Mouse (Mus musculus): ENCODE data around the gene Gtsf1l. TPM values are rescaled to one million over a fixed set of nuclear protein-coding genes. Genes with fewer than 3 reads are reported as not detected.

The Gtsf1l gene
- polyA plus RNA-seq, 1 experiment from 2014 or later, result not detected

GRCm38 (mm10) chr2:163051691-163052090 is 36.0 kb downstream of the Gtsf1l start:
- H3K4me1 ChIP-seq (replicated peaks; ENCODE audit: insufficient read depth, low read length), result no peaks in the 10 kb centered on the region
- H3K36me3 ChIP-seq (ENCODE audit: insufficient read depth, low read length), result peaks cover 1% of the 10 kb centered on the region; the same call in 1 of the 2 replicates
- DNase-seq (ENCODE audit: low spot score), result no peak
- no peaks in the 10 kb centered on the region for H3K9me3 ChIP-seq (replicated peaks; ENCODE audit: low read length)
- whole genome bisulfite sequencing, result 74% methylated on average over 1 of the region's 1 CpGs
- no peak for TF ChIP-seq CTCF (IDR thresholded peaks at IDR 0.05; ENCODE audit: low read depth)
- ATAC-seq (replicated peaks; ENCODE audit: low FRiP score, low read depth), result no peak
- no peak overlapping the region for H3K4me3 ChIP-seq (replicated peaks; ENCODE audit: low read depth, low read length)
- H3K27me3 ChIP-seq (ENCODE audit: insufficient read depth, low read length), result no peaks in the 10 kb centered on the region
- no peak overlapping the region for H3K4me2 ChIP-seq (ENCODE audit: low read length)
- H3K9ac ChIP-seq (ENCODE audit: low read depth, low read length), result no peak overlapping the region
- no peak overlapping the region for H3K27ac ChIP-seq

DNA sequence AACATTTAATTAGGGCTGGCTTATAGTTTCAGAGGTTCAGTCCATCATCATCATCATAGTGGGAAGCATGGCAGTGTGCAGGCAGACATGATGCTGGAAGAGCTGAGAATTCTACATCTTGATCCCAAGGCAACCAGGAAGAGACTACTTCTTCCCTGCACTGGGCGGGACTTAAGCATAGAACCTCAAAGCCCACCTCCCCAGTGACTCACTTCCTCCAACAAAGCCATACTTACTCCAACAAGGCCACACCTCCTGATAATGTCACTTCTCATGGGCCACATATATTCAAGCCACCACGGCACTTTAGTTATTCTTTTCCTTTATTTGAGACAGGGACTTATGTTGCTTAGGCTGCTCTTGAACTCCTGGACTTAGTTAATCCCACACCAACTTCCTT is 38.5 kb downstream of the Gtsf1l start:
- Histone ChIP-seq H3K27ac (no peak overlapping the region), H3K4me1 (replicated peaks; ENCODE audit: insufficient read depth, low read length) (no peaks in the 10 kb centered on the region), H3K4me2 (ENCODE audit: low read length) (no peak overlapping the region), H3K9ac (ENCODE audit: low read depth, low read length) (no peak overlapping the region), H3K4me3 (replicated peaks; ENCODE audit: low read depth, low read length) (no peak overlapping the region), H3K36me3 (ENCODE audit: insufficient read depth, low read length) (peaks cover 14% of the 10 kb centered on the region), H3K27me3 (ENCODE audit: insufficient read depth, low read length) (no peaks in the 10 kb centered on the region), H3K9me3 (replicated peaks; ENCODE audit: low read length) (no peaks in the 10 kb centered on the region)
- ATAC-seq (replicated peaks; ENCODE audit: low FRiP score, low read depth) (no peak), DNase-seq (ENCODE audit: low spot score) (no peak)
- TF ChIP-seq CTCF (IDR thresholded peaks at IDR 0.05; ENCODE audit: low read depth), result no peak
- WGBS, result 96% methylated on average over 2 of the region's 2 CpGs

DNA sequence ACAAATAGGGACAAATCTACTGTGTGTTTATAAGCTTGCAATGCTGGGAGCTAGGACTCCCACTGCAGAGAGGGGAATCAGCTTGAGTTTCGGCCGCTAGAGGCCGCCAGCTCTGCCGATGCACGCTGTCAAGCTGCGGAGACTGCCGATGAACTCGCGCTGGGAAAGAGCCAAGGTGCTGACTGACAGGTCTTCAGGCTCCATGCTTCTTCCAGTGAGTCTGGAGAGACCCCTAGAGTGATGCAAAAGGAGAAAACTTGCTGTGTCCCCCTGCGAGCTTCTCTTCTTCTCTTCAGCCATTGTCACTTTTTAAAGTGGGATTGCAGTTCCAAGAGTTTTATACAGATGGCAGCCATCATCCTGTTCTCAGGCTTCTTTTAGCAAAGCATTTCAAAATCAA is 39.5 kb downstream of the Gtsf1l start:
- peak; percentile 87 for TF ChIP-seq CTCF (IDR thresholded peaks at IDR 0.05; ENCODE audit: low read depth)
- H3K9ac ChIP-seq (ENCODE audit: low read depth, low read length), result no peak overlapping the region
- WGBS, result 4% methylated on average over 10 of the region's 10 CpGs
- no peaks in the 10 kb centered on the region for H3K4me1 ChIP-seq (replicated peaks; ENCODE audit: insufficient read depth, low read length)
- DNase-seq (ENCODE audit: low spot score) (peak; percentile 74), ATAC-seq (replicated peaks; ENCODE audit: low FRiP score, low read depth) (no peak; the same call in 1 of the 2 replicates)
- H3K4me3 ChIP-seq (replicated peaks; ENCODE audit: low read depth, low read length), result 0 out of 2 replicates have a peak overlapping the region, but pooled peaks have one; percentile 13
- H3K27ac ChIP-seq, result no peak overlapping the region
- H3K27me3 ChIP-seq (ENCODE audit: insufficient read depth, low read length), result no peaks in the 10 kb centered on the region
- H3K4me2 ChIP-seq (ENCODE audit: low read length), result peak overlapping the region; percentile 56
- no peaks in the 10 kb centered on the region for H3K9me3 ChIP-seq (replicated peaks; ENCODE audit: low read length)
- peaks cover 17% of the 10 kb centered on the region for H3K36me3 ChIP-seq (ENCODE audit: insufficient read depth, low read length)

- H3K4me1 ChIP-seq (replicated peaks; ENCODE audit: insufficient read depth, low read length), result no peaks in the 10 kb centered on the region
- DNase-seq (ENCODE audit: low spot score), result no peak
These were observed 47.7 kb downstream of the Gtsf1l start for GRCm38 (mm10) chr2:163039940-163040339.

More at GRCm38 (mm10) chr2:163039940-163040339, 47.7 kb downstream of the Gtsf1l start:
- H3K36me3 ChIP-seq (ENCODE audit: insufficient read depth, low read length), result peaks cover 54% of the 10 kb centered on the region
- H3K9me3 ChIP-seq (replicated peaks; ENCODE audit: low read length), result no peaks in the 10 kb centered on the region
- H3K9ac ChIP-seq (ENCODE audit: low read depth, low read length), result no peak overlapping the region
- no peak for TF ChIP-seq CTCF (IDR thresholded peaks at IDR 0.05; ENCODE audit: low read depth)
- 89% methylated on average over 7 of the region's 7 CpGs for WGBS
- H3K27ac ChIP-seq, result no peak overlapping the region
- H3K4me3 ChIP-seq (replicated peaks; ENCODE audit: low read depth, low read length), result no peak overlapping the region
- H3K27me3 ChIP-seq (ENCODE audit: insufficient read depth, low read length), result no peaks in the 10 kb centered on the region
- no peak for ATAC-seq (replicated peaks; ENCODE audit: low FRiP score, low read depth)
- no peak overlapping the region for H3K4me2 ChIP-seq (ENCODE audit: low read length)

Small RNA genes lying within 50 kb of the gene (microRNA-seq; reads per million reads assigned to microRNA genes)
- not detected for gene Gm22174
- gene Mir7003, result not detected

Other genes with a start within 250 kb of the Gtsf1l start
- gene Srsf6, start 156.3 kb downstream of the Gtsf1l start, polyA plus RNA-seq (2015; fragmentation: Nextera tagmentation; extraction: Ambion mirVana), result 146 and 152 TPM in 2 replicates
- gene L3mbtl1, start 144.4 kb downstream of the Gtsf1l start, polyA plus RNA-seq (2015; fragmentation: Nextera tagmentation; extraction: Ambion mirVana), result 0.09 and 0.12 TPM in 2 replicates
- 23.5 and 24.3 TPM in 2 replicates for gene Sgk2, start 100.5 kb downstream of the Gtsf1l start, polyA plus RNA-seq (2015; fragmentation: Nextera tagmentation; extraction: Ambion mirVana)
- gene Ift52, start 70.5 kb downstream of the Gtsf1l start, polyA plus RNA-seq (2015; fragmentation: Nextera tagmentation; extraction: Ambion mirVana), result 52.3 and 53.5 TPM in 2 replicates
- gene Mybl2, start 33.2 kb downstream of the Gtsf1l start, polyA plus RNA-seq (2015; fragmentation: Nextera tagmentation; extraction: Ambion mirVana), result 8.0 and 10.5 TPM in 2 replicates
- 0.61 and 1.1 TPM in 2 replicates for gene Tox2, start 115.3 kb upstream of the Gtsf1l start, polyA plus RNA-seq (2015; fragmentation: Nextera tagmentation; extraction: Ambion mirVana)